Mouse (Mus musculus) kidney, embryonic 16.5 days (tissue): ENCODE data around the gene Zfp609. TPM values are rescaled to one million over a fixed set of nuclear protein-coding genes. Genes with fewer than 3 reads are reported as not detected.

ENCODE experiments used
- ATAC-seq: fragments of 200-750 bp; cut with Nextera tagmentation; 2 replicates; pipeline ENCODE4 v1.8.0; 2017; ENCODE audit warnings: moderate TSS enrichment; ENCODE audit not compliant: low FRiP score, low TSS enrichment
- H3K27ac ChIP-seq: fragments of 300-500 bp; sonication (generic); 2 replicates; pipeline ENCODE4 v1.5.1; 2014; ENCODE audit warnings: low read length
- H3K27me3 ChIP-seq: fragments of 300-500 bp; sonication (generic); 2 replicates; pipeline ENCODE4 v1.6.1; 2014; ENCODE audit warnings: low read length, control low read depth, mixed read lengths; ENCODE audit not compliant: insufficient read depth
- H3K36me3 ChIP-seq: fragments of 300-500 bp; sonication (generic); 2 replicates; pipeline ENCODE4 v1.6.1; 2014; ENCODE audit warnings: low read length, control low read depth, mixed read lengths; ENCODE audit not compliant: insufficient read depth
- H3K4me1 ChIP-seq: fragments of 300-500 bp; sonication (generic); 2 replicates; pipeline ENCODE4 v1.6.1; 2014; ENCODE audit warnings: low read length, control low read depth, mixed read lengths; ENCODE audit not compliant: insufficient read depth
- H3K4me2 ChIP-seq: fragments of 300-500 bp; sonication (generic); replicated peaks from 2 replicates; pipeline ENCODE4 v1.6.1; 2014; ENCODE audit warnings: low read depth, low read length
- H3K4me3 ChIP-seq: fragments of 300-500 bp; sonication (generic); 2 replicates; pipeline ENCODE4 v1.5.1; 2014; ENCODE audit warnings: mild to moderate bottlenecking, low read length
- H3K9ac ChIP-seq: fragments of 300-500 bp; sonication (generic); replicated peaks from 2 replicates; pipeline ENCODE4 v1.6.1; 2014; ENCODE audit warnings: low read length
- H3K9me3 ChIP-seq: fragments of 300-500 bp; sonication (generic); 2 replicates; pipeline ENCODE4 v1.6.1; 2016; ENCODE audit warnings: low read length, control low read depth
- WGBS: fragments of 180-500 bp; shearing (Covaris S2); extraction: QIAGEN DNeasy Blood & Tissue Kit; methylation state at CpG from one replicate; pipeline ENCODE4 v1.1.7; 2014; 5-methylcytosine and 5-hydroxymethylcytosine counted together
- polyA plus RNA-seq: library from polyadenylated mRNA; unstranded; fragments of >200 nt; fragmentation: Nextera tagmentation; extraction: Ambion mirVana; gene quantifications from 2 replicates; pipeline ENCODE4 v1.2.1, GENCODE M21; 2015

Gene Zfp609
- polyA plus RNA-seq, 1 experiment from 2014 or later, result 4.8 TPM

- Histone ChIP-seq H3K4me1 (no peaks in the 10 kb centered on the region), H3K4me2 (no peak overlapping the region), H3K27ac (no peak overlapping the region), H3K9me3 (peaks cover 4% of the 10 kb centered on the region; the same call in 1 of the 2 replicates), H3K4me3 (no peak overlapping the region), H3K27me3 (no peaks in the 10 kb centered on the region), H3K9ac (no peak overlapping the region), H3K36me3 (no peaks in the 10 kb centered on the region)
- 94% methylated on average over 1 of the region's 1 CpGs for WGBS
- no peak for ATAC-seq
Observed at GRCm38 (mm10) chr9:65755164-65755563, 72.2 kb downstream of the Zfp609 start.

DNA sequence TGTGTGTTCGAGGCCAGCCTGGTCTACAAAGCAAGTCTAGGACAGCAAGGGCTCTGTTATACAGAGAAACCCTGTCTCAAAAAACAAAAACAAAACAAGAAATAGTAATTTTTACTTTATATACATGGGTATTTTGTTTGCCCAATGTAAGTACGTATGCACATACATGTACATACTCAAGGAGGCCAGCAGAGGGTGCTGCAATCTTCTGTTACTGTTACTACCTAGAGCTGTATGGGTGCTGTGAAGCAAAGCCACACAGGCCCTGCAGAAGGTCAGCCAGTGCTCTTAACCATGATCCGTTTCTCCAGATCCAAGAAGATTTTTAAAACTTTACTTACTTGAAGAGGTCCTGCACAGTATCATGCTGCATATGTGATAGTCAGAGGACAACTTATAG lies 74.7 kb downstream of the Zfp609 start:
- Histone ChIP-seq H3K27me3 (no peaks in the 10 kb centered on the region), H3K27ac (no peak overlapping the region), H3K9me3 (peaks cover 4% of the 10 kb centered on the region; the same call in 1 of the 2 replicates), H3K9ac (no peak overlapping the region), H3K4me1 (no peaks in the 10 kb centered on the region), H3K4me3 (no peak overlapping the region), H3K36me3 (no peaks in the 10 kb centered on the region), H3K4me2 (no peak overlapping the region)
- no peak for ATAC-seq
- 96% methylated on average over 3 of the region's 3 CpGs for WGBS

DNA sequence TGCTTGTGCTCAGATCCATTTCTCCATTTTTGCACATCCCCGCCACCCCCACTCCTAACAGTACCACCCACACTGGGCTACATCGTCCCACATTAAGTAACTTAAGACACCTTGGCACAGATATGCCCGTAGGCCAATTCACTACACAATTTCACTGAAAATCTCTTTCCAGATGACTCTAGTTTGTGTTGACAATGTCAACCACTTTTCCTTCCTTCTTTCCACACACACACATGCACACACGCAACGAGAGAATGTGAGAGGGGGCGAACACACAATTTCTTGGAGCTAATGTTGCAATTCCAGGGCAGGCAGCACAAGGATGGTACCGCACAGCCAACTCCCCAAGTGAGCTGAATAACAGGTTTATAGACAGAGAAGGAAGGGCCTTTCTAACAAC lies 75.5 kb downstream of the Zfp609 start:
- Histone ChIP-seq H3K4me2 (no peak overlapping the region), H3K9ac (no peak overlapping the region), H3K27ac (no peak overlapping the region), H3K27me3 (no peaks in the 10 kb centered on the region), H3K36me3 (no peaks in the 10 kb centered on the region), H3K4me3 (no peak overlapping the region), H3K9me3 (peaks cover 4% of the 10 kb centered on the region; the same call in 1 of the 2 replicates), H3K4me1 (no peaks in the 10 kb centered on the region)
- ATAC-seq, result no peak
- 97% methylated on average over 7 of the region's 7 CpGs for WGBS

DNA sequence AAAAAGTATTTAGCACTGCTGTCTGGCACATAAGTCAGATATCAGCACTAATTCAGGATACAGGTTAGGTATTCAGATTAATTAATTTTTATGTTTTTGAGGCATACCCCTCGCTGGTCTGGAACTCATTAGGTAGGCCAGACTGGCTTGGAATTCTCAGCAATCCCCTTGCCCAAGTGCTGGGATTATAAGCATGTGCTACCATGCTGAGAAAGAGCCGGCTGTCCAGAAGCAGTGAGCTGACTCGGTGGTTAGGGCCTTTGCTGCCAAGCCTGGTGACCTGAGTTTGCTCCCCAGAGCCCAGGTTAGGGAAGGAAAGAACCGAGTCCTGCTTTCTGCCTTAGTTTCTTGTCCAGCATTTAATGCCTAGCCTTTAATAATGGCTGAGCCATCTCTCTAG lies 79.3 kb downstream of the Zfp609 start:
- Histone ChIP-seq H3K9me3 (peaks cover 4% of the 10 kb centered on the region; the same call in 1 of the 2 replicates), H3K27ac (no peak overlapping the region), H3K4me2 (no peak overlapping the region), H3K36me3 (no peaks in the 10 kb centered on the region), H3K4me1 (peaks cover 23% of the 10 kb centered on the region), H3K27me3 (no peaks in the 10 kb centered on the region), H3K9ac (no peak overlapping the region), H3K4me3 (no peak overlapping the region)
- ATAC-seq, result no peak
- 70% methylated on average over 4 of the region's 4 CpGs for WGBS

DNA sequence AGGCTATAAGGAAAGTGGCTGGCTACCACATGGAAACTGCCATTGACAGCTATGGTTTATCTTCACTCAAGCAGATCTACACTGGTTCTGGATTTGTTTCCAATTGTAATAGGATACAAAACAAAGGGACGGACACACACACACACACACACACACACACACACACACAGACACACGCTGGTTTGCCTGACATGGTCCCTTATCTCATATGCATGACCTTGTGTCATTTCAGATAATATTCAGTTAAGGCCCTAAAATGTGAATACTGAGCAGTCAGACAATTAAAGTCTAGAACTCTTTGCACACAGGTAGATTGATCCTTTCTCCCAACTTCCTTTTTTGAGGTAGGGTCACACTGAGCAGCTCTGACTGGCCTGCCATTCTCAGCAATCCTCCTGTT lies 80.9 kb downstream of the Zfp609 start:
- no peak for ATAC-seq
- Histone ChIP-seq H3K4me3 (no peak overlapping the region), H3K9me3 (no peaks in the 10 kb centered on the region), H3K27me3 (no peaks in the 10 kb centered on the region), H3K36me3 (no peaks in the 10 kb centered on the region), H3K9ac (no peak overlapping the region), H3K27ac (no peak overlapping the region), H3K4me1 (peaks cover 23% of the 10 kb centered on the region), H3K4me2 (no peak overlapping the region)
- WGBS, result 76% methylated on average over 2 of the region's 2 CpGs

GRCm38 (mm10) chr9:65745456-65745855 lies 81.9 kb downstream of the Zfp609 start:
- no peaks in the 10 kb centered on the region for H3K36me3 ChIP-seq
- WGBS, result 29% methylated on average over 5 of the region's 5 CpGs
- no peak overlapping the region for H3K4me3 ChIP-seq
- H3K9ac ChIP-seq, result no peak overlapping the region
- H3K27me3 ChIP-seq, result no peaks in the 10 kb centered on the region
- H3K4me1 ChIP-seq, result peaks cover 23% of the 10 kb centered on the region
- H3K27ac ChIP-seq, result no peak overlapping the region
- H3K9me3 ChIP-seq, result no peaks in the 10 kb centered on the region
- no peak for ATAC-seq
- H3K4me2 ChIP-seq, result no peak overlapping the region

DNA sequence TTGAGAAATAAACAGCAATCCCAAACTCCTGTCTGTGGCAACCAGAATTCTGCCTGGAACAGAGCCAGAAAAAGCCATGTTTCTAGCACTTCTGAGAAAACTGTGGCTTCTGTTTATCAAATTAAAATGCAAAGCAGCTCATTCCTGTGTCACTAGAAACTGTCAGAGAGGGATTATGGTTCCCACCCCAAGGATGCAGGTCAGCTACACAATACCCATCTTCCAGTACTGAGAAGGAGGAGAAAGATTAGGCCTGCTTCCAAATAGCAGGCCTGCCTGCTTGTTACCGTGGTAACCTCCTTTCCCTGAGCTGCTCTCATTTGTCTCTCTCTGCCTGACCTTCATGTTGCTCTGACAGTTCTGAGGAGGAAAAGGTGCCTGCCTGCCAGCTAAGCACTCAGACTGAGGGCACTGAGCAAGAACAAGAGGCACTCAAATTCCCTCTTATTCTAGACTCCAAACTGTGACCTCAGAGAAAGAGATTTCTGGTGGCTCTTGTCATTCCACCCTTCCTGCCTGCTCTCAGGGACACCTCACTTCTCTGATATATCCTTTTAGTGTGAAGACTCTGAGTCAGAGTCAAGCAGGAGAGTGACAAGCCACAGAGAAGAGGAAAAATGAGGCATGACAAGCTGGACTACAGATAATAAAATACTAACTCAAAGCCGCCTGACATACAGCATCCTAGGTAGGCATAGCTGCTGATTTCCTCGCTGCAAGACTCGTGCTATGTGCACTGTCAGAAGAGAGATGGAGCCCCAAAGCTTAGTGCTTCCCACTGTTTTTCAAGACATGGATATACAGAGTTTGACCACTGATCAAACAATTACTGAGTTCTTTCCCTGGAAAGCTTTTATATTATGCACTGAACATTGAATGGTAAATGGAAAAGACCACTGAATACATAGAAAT lies 82.9 kb downstream of the Zfp609 start:
- no peak overlapping the region for H3K4me2 ChIP-seq
- H3K4me1 ChIP-seq, result peaks cover 23% of the 10 kb centered on the region
- no peaks in the 10 kb centered on the region for H3K9me3 ChIP-seq
- no peaks in the 10 kb centered on the region for H3K36me3 ChIP-seq
- WGBS, result 43% methylated on average over 4 of the region's 4 CpGs
- no peaks in the 10 kb centered on the region for H3K27me3 ChIP-seq
- ATAC-seq, result peak; percentile 61; the same call in 1 of the 2 replicates
- H3K27ac ChIP-seq, result peak overlapping the region; percentile 4; the same call in 1 of the 2 replicates
- H3K4me3 ChIP-seq, result no peak overlapping the region
- H3K9ac ChIP-seq, result no peak overlapping the region; the same call in 1 of the 2 replicates

DNA sequence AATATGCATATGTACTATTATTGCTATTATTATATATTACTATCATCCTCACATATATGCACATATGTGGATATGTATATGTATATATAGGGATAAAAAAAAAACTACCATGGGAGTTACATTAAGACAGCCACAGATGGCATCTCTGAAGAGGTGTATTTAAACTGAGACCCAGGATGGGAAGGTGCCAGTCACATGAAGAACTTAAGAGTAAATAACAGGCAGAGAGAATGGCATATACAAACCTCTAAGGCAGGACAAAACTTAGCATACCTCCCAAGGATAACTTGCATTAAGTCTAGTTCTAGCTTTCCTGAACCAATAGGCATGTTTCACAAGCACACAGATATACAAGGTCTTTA lies 83.6 kb downstream of the Zfp609 start:
- H3K4me1 ChIP-seq, result peaks cover 23% of the 10 kb centered on the region
- no peaks in the 10 kb centered on the region for H3K9me3 ChIP-seq
- H3K27me3 ChIP-seq, result no peaks in the 10 kb centered on the region
- H3K36me3 ChIP-seq, result 0 out of 2 replicates have a peak, but pooled peaks cover 3% of the 10 kb centered on the region
- no peak for ATAC-seq
- no peak overlapping the region for H3K9ac ChIP-seq
- H3K4me2 ChIP-seq, result no peak overlapping the region
- H3K4me3 ChIP-seq, result no peak overlapping the region
- H3K27ac ChIP-seq, result no peak overlapping the region

- no peaks in the 10 kb centered on the region for H3K9me3 ChIP-seq
- H3K4me2 ChIP-seq, result no peak overlapping the region
- 0 out of 2 replicates have a peak, but pooled peaks cover 3% of the 10 kb centered on the region for H3K36me3 ChIP-seq
- H3K27me3 ChIP-seq, result no peaks in the 10 kb centered on the region
- ATAC-seq, result no peak
- no peak overlapping the region for H3K4me3 ChIP-seq
- no peak overlapping the region for H3K27ac ChIP-seq
- H3K4me1 ChIP-seq, result peaks cover 23% of the 10 kb centered on the region
- H3K9ac ChIP-seq, result no peak overlapping the region
Observed at GRCm38 (mm10) chr9:65743322-65743721, 84.0 kb downstream of the Zfp609 start.

DNA sequence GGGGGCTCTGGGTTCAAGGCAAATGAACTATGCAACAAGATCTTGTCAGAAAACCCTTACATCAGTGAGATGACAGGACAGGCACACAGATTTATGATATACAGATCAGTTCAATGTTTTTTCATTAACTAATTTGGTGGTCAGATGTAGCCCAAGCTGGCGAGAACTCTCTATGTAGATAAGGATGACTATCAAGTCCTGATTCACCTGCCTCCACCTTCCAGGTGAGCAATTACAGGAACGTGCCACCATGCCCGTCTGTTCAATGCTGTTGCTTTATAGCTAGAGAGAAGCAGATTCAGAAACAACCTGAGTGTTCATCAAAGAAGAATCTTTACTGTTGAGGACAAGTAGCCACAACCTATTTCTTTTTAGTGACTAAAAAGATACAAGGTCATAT lies 84.6 kb downstream of the Zfp609 start:
- peaks cover 23% of the 10 kb centered on the region for H3K4me1 ChIP-seq
- no peaks in the 10 kb centered on the region for H3K27me3 ChIP-seq
- no peak overlapping the region for H3K27ac ChIP-seq
- H3K4me3 ChIP-seq, result no peak overlapping the region
- H3K36me3 ChIP-seq, result 0 out of 2 replicates have a peak, but pooled peaks cover 3% of the 10 kb centered on the region
- 89% methylated on average over 3 of the region's 3 CpGs for WGBS
- H3K9me3 ChIP-seq, result no peaks in the 10 kb centered on the region
- H3K4me2 ChIP-seq, result no peak overlapping the region
- H3K9ac ChIP-seq, result no peak overlapping the region
- ATAC-seq, result no peak
